Mouse (Mus musculus) testis, adult 2 months (tissue): ENCODE measurements around the gene Mmel1.

ENCODE experiments used
- CTCF ChIP-seq: fragments of 200-500 bp; IDR thresholded peaks from 2 replicates; pipeline ENCODE4 v1.5.1; 2012; ENCODE audit warnings: low read depth, mild to moderate bottlenecking, inconsistent platforms, low read length, moderate library complexity; ENCODE audit not compliant: control insufficient read depth, insufficient read depth, insufficient replicate concordance
- POLR2A ChIP-seq: fragments of 200-500 bp; IDR thresholded peaks from 2 replicates; pipeline ENCODE4 v1.6.1; 2012; ENCODE audit warnings: low read depth, mild to moderate bottlenecking, inconsistent platforms, low read length, moderate library complexity; ENCODE audit not compliant: control insufficient read depth

DNA sequence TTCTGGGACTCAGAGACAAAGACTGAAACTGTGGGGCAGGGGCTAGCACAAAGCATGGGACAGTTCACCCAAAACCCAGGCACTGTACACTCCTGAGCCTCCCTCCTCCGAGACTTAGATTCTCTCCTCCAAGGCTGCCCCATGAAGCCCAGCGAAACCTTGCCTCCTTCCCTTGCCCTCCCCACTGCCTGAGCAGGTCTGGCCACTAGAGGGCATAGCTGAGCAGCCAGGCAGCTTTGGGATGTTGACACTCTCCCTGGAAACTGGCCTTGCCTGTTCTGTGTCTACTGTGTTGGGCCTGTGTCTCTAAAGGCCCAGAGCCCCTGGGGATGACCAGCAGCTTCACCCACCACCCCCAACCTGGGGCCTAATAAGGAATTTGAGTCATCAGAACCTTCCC, 32.2 kb upstream of the Mmel1 start, which contains the start of gene Ttc34:
- peak; percentile 94; the same call in 1 of the 2 replicates for TF ChIP-seq CTCF
- TF ChIP-seq POLR2A = no peak
